Mouse (Mus musculus) monocyte, adult 2 months (primary cell): Measurements from ENCODE around the gene Gyg.

ENCODE experiments used
- DNase-seq, 2 experiments: peaks; one replicate each; pipeline ENCODE4 v3.0.0; 2022; ENCODE audit warnings: low spot score in 2 of 2, low read depth in 1 of 2

Gyg gene

DNA sequence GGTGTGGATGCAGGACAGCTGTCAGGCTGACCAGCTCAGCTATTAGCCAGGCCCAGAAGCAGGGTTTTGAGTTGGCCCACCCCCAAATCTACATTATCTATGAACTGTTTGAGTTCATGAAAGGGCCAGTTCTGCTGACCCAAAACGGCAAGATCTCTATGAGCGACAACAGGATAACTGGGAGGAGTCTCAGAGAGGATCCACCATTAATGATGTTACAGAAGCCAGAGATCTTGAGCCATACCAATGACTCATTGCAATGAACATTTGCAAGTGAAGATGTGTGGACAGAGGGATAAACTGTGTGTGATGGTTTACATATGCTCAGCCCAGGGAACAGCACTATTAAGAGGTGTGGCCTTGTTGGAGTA is 23.8 kb downstream of the Gyg start:
- DNase-seq: no peak

DNA sequence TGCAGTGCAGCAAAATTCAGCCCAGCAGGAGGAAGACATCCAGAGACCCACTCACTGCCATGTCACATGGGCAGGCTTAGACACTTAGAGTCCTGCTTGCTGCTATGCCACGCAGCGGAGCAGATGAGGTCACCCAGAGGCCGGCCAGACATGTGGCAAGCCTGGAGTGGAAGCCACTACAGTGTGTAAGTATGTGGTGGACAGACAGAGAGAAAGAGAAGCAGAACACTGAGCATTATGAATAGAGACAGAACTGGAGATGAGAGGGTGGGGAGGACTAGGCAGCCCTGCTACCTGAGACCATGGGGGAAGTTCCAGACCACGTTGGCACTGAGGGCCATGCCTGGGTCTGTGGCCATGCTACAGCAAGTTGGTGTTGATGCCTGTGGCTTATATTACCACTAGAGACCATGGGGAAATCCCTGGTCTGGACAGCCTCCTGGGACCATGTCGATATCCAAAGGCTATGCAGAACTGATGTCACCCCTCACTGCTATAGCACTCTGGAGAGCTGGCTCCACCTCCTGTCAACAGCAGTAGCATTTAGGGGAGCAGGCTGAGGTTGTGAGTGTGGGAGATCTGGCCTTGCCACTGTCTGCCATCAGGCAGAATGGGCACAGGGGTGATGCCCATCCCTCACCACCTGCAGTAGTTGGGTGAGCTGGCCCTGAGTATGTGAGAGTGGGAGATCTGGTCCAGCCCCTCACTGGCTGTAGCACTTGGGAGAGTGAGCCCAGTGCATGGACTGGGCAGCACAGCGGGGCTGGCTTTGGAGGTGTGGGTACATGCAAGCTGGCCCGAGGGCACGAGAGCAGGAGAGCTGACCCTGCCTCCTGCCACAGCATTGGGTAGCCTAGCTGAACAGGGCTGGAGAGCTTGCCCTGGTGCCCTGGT is 24.4 kb downstream of the Gyg start:
- no peak for DNase-seq

DNA sequence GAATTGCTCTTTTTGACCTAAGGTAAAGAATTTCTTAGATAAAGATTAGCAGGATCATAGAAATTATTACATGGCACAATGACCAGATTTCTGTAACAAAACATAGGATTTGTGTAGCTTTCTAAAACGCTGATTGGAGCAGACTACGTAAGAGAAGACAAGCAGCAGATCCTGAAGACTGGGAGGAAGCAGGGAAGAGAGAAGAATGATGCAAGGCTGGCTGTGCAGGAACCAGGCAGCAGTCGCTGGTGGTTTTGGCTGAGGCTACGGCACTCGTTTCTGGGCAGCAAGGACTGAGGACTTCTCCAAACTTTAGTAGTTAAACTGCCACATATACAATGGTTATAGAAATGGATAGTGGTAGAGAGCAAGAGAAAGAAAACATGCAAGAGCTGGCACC is 25.6 kb downstream of the Gyg start:
- no peak for DNase-seq

DNA sequence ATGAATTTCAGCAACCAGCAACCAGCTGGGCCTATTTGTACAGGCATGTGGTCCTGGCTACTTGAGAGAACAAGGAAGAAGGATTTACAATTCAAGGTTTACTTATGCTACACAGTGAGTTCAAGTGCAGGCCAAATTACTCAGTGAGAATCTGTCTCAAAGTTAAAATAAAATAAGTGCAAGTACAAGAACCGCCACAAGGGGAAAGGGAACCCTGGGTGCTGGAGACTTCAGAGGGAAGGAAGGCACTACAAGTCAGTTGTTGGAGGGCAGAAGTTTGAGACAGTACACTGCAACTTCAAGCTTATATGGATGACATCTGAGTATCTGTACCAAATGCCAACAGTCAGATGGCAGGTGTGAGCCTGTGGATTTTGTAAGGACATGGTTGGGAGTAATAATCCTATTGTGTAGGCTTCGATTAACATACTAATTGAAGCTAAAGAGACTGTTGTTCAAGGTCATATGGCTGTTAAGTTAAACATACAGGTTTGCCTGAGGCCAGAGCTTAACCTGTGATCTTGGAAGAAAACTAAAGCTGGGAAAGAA is 28.0 kb downstream of the Gyg start:
- DNase-seq: no peak

DNA sequence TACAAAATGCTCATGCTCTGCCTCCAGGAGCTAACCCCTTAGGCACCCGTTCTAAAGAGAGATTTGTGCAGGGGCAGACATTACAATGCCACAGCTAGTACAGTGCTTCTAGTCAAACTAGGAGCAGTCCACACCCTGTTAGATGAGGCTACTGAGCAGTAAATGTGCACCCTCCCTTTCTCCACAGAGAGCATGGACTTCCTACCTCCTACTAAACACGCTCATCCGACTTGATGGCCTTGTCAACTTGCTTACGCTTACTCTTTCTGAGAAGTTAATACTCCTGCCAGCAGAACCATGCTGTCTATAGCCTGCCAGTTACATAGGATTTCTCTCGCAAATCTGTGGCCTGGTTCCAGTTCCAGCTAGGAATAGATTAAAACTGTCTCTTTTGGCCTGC is 29.5 kb downstream of the Gyg start:
- no peak for DNase-seq

DNA sequence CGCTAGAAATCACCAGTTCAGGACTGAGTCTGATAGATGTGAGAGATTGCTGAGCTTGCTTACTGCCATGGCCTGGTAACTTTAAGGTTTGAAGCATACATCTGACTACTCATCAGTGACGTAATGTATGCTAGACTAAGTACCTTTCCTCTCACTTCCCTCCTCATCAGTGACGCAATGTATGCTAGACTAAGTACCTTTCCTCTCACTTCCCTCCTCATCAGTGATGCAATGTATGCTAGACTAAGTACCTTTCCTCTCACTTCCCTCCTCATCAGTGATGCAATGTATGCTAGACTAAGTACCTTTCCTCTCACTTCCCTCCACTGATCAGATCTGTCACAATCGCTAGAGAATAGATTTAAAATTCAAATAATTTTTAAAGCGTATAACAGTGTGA is 33.5 kb downstream of the Gyg start:
- DNase-seq: peak in 1 of 2 experiments; percentile 21

DNA sequence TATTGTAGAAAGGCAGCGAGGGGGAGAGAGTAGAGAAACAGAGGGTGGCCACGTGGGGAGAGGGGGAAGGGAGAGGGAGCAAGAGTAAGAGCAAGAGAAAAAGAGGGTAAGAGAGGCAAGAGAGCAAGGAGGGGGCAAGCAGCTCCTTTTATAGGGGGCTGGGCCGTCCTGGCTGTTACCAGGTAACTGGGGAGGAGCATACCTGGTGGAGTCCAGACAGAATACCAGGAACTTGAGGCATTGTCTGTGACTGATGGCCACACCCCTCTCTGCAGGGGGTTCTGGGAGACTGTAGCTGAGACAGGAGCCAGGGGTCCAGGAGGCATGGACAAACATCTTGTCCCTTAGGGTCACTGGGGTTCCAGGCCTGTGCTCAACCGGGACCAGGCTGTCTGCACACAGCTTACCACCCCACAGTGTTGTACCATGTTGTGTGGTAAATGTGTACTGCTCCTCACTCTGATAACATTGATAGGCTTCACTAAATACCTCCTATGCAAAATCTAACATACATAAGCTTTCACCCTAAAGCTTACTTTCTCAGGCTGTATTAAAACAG is 35.4 kb downstream of the Gyg start:
- no peak for DNase-seq

DNA sequence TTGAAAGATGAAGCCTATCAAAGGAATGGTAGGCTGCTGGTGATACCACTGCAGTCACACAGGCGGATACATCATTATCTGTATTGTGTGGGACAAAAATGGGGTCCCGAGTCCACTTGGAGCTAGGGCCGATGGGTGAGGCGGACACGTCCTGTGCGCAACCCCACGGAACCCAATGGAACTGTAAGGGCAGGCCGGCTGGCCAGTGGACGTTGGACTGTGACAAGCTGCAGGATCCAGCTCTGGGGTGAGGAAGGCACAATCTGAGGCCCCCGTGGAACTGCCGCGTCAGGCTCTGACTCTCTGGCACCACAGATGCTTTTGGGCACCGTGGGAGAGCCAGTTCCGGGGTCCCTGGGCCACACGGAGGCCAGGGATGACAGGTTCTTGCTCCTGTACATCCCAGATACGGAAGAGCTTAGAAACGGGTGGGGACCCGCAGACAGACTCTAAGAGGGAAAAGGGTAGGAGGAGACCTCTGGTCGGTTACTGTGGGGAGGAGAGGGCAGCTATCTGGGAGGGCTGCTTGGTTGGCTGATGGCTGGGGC is 36.0 kb downstream of the Gyg start:
- DNase-seq: no peak

DNA sequence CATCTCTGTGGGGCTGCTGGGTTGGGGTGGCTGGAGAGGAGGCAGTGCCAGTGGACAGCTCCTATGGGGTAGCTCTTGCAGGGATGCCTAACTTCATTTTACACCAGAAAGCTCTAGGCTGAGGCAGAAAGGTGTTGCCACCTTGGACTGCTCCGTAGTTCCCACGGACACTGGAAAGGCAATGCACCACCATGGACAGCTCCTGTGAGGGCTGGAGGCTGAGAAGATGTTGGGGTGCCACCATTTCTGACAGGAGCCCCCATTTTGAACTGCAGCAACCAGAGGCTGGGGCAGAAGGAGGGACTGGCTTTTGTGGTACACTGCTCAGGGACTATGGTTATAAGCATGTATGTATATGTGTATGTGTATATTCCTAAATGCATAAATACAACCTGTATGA is 43.2 kb downstream of the Gyg start:
- DNase-seq: no peak

DNA sequence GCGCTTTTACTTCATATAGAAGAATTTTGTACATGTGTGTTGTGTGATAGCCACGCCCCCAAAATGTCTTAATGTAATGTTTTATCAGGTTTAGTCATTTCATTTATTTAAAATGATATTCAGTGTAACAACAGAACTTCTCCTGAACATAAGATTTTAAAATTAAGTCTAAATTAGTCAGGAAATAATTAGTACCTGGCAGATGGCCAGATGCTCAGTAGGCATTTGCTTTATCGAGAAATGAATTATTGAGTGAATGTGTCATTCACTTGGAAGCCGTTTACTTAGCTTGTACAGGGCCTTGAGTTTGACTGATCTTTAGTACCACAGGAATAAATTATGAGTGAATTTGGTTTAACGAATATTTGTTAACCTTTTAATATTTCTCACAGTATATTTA is 46.2 kb downstream of the Gyg start:
- no peak for DNase-seq

DNA sequence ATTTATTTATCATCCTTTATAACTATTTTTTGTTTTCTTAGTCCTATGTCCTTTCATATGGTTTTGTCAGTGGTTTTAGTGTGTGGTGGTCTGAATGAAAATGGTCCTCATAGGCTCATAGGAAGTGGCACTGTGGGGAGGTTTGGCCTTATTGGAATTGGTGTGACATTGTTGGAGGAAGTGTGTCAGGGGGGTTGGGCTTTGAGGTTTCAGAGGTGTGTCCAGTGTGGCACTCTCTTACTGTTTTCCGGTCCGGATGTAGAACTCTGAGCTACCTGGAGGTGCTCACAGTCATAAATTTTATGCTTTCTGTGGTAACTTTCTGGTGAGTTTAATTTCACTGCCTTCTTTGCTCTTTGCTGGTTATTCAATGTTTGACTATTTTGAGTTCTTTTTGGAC is 50.3 kb downstream of the Gyg start:
- DNase-seq: no peak

DNA sequence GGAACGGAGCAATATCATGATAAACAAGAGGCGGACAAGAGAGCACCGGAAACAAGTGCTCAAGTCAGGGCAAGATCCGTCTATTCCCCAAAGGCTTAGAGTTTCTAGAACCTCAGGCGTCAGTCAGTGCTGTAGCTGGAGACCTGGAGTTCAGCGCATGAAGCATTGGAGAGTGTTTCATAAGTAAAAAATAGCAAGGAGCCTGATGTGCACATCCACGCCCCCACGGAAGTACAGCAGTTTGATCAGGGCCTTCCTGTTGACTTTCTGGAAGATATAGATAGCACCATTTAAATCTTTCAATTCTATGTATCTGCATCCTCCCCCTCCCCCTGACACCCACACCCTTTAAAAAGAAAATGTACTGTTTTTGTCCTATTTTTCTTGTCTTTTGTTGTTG is 50.8 kb downstream of the Gyg start:
- DNase-seq: no peak

DNA sequence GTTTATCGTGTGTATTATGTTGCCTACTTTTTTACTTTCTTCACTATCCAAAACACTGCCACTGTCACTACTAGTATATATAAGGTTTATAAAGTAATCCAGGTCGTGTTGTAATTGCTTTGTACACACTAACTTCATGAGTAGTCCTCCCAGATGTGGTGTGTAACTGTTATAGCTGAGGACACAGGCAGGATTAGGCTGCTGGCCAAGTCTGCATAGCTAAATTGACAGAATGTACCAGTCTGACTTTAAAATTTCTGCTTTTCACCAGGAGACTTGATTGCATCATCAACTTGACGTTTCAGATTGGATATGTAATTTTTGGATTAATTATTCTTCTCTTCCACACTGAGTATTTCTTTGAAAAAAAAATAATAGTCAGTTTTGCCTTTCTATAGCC is 51.3 kb downstream of the Gyg start:
- DNase-seq: no peak

DNA sequence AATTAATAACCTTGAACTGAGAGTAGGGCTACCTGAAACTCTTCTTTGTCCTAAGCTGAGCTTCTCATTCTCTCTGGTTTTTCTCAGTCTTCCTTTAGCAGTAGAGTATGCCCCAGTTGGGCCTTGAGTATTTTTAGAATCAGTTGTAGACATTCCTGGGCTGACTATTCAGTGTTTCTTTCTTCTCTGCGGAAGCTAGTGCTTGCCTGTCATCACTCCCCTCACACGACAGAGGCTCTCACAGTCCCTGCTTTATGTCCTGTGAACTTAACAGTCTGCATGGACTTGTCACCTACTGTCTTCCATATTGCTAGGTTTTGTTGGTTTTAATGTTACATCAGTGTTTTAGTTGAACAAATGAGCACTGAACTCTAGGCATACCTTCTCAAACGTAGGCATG is 73.0 kb downstream of the Gyg start:
- DNase-seq: no peak

DNA sequence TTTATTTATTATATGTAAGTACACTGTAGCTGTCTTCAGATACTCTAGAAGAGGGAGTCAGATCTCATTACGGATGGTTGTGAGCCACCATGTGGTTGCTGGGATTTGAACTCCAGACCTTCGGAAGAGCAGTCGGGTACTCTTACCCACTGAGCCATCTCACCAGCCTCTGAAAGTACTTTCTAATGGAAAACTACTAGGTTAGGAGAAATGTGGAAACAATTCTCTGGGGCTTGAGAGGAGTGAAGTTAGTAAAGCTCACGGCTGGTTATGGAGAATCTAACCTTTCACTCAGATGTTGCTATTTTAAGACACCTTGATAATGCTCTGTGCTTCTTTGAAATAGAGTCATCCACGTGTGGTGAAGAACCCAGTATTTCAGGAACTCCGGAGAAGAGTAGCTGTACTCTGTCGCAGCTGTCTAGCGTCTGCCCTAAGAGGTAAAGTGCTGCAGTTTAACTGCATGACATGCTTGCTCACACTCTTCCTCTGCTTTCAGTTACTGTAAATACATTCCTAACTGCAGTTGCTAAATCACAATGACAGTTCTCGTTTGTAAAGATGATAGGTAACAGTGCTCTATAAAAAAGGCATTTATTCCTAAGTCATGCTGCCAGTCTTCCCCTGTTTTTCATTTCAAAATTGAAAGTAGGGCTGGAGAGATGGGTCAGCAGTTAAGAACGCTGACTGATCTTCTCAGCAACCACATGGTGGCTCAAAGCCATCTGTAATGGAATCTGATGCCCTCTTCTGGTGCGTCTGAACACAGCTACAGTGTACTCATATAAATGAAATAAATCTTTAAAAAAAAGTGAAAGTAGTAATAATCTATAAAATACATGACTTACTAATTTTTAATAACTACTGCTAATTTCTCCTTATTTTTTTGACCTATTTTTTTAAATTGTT is 78.7 kb downstream of the Gyg start:
- DNase-seq: no peak
